Mouse (Mus musculus): ENCODE measurements around the gene Dusp27.

DNA sequence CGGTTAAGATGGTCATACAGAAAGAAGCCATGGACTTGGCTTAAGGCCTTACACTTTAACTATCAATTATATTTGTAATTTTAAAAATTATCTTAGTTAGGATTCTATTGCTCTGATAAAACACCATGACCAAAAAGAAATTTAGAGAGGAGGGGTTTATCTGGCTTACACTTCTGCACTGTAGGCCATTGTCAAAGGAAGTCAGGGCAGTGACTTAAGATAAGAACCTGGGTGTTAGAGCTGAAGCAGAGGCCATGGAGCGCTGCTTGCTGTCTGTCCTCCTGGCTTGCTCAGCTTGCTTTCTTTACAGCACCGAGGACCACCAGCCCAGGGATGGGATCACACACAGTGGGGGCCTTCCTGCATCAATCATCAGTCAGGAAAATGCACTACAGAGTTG lies 19.9 kb upstream of the Dusp27 start:
- TF ChIP-seq EP300 (IDR thresholded peaks at IDR 0.05; ENCODE audit: low read depth) (no peak), CTCF (IDR thresholded peaks at IDR 0.05; ENCODE audit: low read depth) (no peak)

Measured in heart, postnatal 0 days (tissue).